Mouse (Mus musculus): ENCODE results near the gene Gabrr3. TPM values are rescaled to one million over a fixed set of nuclear protein-coding genes. Genes with fewer than 3 reads are reported as not detected.

The Gabrr3 gene
- polyA plus RNA-seq (2016; fragmentation: Nextera tagmentation; extraction: Ambion mirVana), result not detected in 2 replicates

DNA sequence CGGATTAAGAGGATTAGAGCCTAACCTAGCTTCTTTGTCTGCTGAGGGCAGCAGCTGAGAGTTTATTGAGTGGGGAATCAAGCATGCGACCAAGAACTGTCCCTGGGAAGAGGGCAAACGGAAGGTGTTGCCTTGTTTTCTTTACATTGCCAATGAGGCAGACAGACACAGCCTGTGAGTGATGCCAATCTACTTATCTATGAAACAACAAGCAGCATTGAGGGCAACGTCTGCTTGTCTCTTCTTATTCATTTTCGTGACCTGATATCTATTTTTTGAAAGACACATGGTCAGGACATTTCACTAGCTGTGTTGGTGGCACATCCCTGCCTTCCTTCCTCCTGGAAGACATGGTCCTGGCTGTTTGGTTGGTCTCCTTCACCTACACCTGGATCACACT, at the start of gene Gabrr3:
TSS of gene Gabrr3 (plus strand) at position 301 of the 400 bp plus-strand sequence.
- Histone ChIP-seq H3K4me3 (no peak within 1 kb of the TSS), H3K36me3 (no peaks in the 10 kb centered on the region), H3K9ac (no peak within 1 kb of the TSS), H3K9me3 (replicated peaks) (no peaks in the 10 kb centered on the region), H3K4me1 (no peaks in the 10 kb centered on the region), H3K4me2 (no peak within 1 kb of the TSS), H3K27ac (no peak within 1 kb of the TSS), H3K27me3 (replicated peaks) (no peaks in the 10 kb centered on the region)
- 59% methylated on average over 5 of the region's 5 CpGs for WGBS (ENCODE audit: insufficient replicate concordance)
- ATAC-seq, result no peak

GRCm38 (mm10) chr16:59363893-59364292, 43.2 kb upstream of the Gabrr3 start, which contains the start of gene Olfr209:
Gene Olfr209 (minus strand): TSS chr16:59363993.
- Histone ChIP-seq H3K9me3 (replicated peaks) (no peaks in the 10 kb centered on the region), H3K4me2 (no peak within 1 kb of the TSS), H3K27me3 (replicated peaks) (no peaks in the 10 kb centered on the region), H3K27ac (no peak within 1 kb of the TSS), H3K4me1 (no peaks in the 10 kb centered on the region), H3K9ac (no peak within 1 kb of the TSS), H3K36me3 (no peaks in the 10 kb centered on the region), H3K4me3 (no peak within 1 kb of the TSS)
- WGBS (ENCODE audit: insufficient replicate concordance), result 46% methylated on average over 2 of the region's 2 CpGs
- no peak for ATAC-seq

GRCm38 (mm10) chr16:59393300-59393699, 13.8 kb upstream of the Gabrr3 start:
- H3K27ac ChIP-seq, result no peak overlapping the region
- H3K27me3 ChIP-seq (replicated peaks), result no peaks in the 10 kb centered on the region
- H3K36me3 ChIP-seq, result no peaks in the 10 kb centered on the region
- H3K4me1 ChIP-seq, result no peaks in the 10 kb centered on the region
- no peak overlapping the region for H3K4me2 ChIP-seq
- ATAC-seq, result no peak
- H3K9ac ChIP-seq, result no peak overlapping the region
- 49% methylated on average over 3 of the region's 3 CpGs for WGBS (ENCODE audit: insufficient replicate concordance)
- H3K4me3 ChIP-seq, result no peak overlapping the region
- H3K9me3 ChIP-seq (replicated peaks), result no peaks in the 10 kb centered on the region

DNA sequence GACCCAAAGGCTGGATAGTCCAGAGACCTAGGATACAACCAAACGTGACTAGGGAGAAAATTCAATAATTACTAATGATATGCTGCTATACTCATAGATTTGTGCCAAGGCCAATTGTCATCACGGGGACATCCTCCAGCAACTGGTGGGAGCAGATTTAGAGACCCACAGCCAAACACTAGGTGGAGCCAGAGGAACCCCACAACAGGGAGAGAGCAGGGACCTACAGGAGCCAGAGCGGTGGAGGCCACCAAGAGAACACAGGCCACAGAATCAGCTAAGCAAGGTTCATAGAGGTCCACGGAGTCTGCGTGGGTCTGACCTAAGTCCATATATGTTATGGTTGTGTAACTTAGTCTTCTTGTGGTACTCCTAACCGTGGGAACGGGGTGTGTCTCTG, 6.0 kb upstream of the Gabrr3 start:
- no peaks in the 10 kb centered on the region for H3K4me1 ChIP-seq
- 57% methylated on average over 7 of the region's 7 CpGs for WGBS (ENCODE audit: insufficient replicate concordance)
- no peak overlapping the region for H3K4me3 ChIP-seq
- H3K27me3 ChIP-seq (replicated peaks), result no peaks in the 10 kb centered on the region
- no peaks in the 10 kb centered on the region for H3K9me3 ChIP-seq (replicated peaks)
- H3K9ac ChIP-seq, result no peak overlapping the region
- no peak for ATAC-seq
- no peak overlapping the region for H3K4me2 ChIP-seq
- no peak overlapping the region for H3K27ac ChIP-seq
- H3K36me3 ChIP-seq, result no peaks in the 10 kb centered on the region

DNA sequence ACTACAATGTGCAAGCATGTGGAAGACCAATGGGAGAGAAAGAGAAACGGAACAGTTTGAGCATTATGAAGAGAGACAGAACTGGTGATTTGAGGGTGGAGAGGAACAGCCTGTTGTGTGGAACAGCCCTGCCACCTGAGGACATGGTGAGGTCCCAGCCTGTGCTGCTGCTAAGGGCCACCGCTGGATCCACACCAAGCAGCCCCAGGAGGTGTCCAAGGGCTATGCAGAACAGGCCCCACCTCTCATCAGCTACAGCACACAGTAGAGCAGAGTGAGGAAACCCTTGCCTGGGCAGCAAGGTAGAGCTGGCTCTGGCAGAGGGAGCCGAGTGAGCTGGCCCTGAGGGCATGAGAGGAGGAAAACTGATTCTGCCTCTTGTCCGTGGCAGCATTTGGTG, 5.1 kb upstream of the Gabrr3 start:
- no peaks in the 10 kb centered on the region for H3K36me3 ChIP-seq
- no peaks in the 10 kb centered on the region for H3K9me3 ChIP-seq (replicated peaks)
- no peak for ATAC-seq
- WGBS (ENCODE audit: insufficient replicate concordance), result 65% methylated on average over 4 of the region's 4 CpGs
- no peak overlapping the region for H3K4me3 ChIP-seq
- no peaks in the 10 kb centered on the region for H3K27me3 ChIP-seq (replicated peaks)
- no peak overlapping the region for H3K27ac ChIP-seq
- no peak overlapping the region for H3K4me2 ChIP-seq
- no peak overlapping the region for H3K9ac ChIP-seq
- H3K4me1 ChIP-seq, result no peaks in the 10 kb centered on the region

- H3K9ac ChIP-seq, result no peak overlapping the region
- no peak overlapping the region for H3K4me3 ChIP-seq
- H3K4me1 ChIP-seq, result no peaks in the 10 kb centered on the region
- WGBS (ENCODE audit: insufficient replicate concordance), result 8% methylated on average over 4 of the region's 4 CpGs
- no peak overlapping the region for H3K4me2 ChIP-seq
- no peaks in the 10 kb centered on the region for H3K27me3 ChIP-seq (replicated peaks)
- no peak overlapping the region for H3K27ac ChIP-seq
- no peaks in the 10 kb centered on the region for H3K36me3 ChIP-seq
- H3K9me3 ChIP-seq (replicated peaks), result no peaks in the 10 kb centered on the region
- no peak for ATAC-seq
These were observed 3.4 kb upstream of the Gabrr3 start for GRCm38 (mm10) chr16:59403684-59404083.

- no peak overlapping the region for H3K9ac ChIP-seq
- no peak overlapping the region for H3K4me2 ChIP-seq
- no peaks in the 10 kb centered on the region for H3K27me3 ChIP-seq (replicated peaks)
- no peaks in the 10 kb centered on the region for H3K9me3 ChIP-seq (replicated peaks)
- H3K4me3 ChIP-seq, result no peak overlapping the region
- ATAC-seq, result no peak
- H3K4me1 ChIP-seq, result no peaks in the 10 kb centered on the region
- no peaks in the 10 kb centered on the region for H3K36me3 ChIP-seq
- 53% methylated on average over 9 of the region's 9 CpGs for WGBS (ENCODE audit: insufficient replicate concordance)
- no peak overlapping the region for H3K27ac ChIP-seq
These were observed 2.3 kb upstream of the Gabrr3 start for GRCm38 (mm10) chr16:59404798-59405197.

GRCm38 (mm10) chr16:59409341-59409748, 2.2 kb downstream of the Gabrr3 start:
- ATAC-seq, result no peak
- Histone ChIP-seq H3K9ac (no peak overlapping the region), H3K4me2 (no peak overlapping the region), H3K4me3 (no peak overlapping the region), H3K27me3 (replicated peaks) (no peaks in the 10 kb centered on the region), H3K4me1 (no peaks in the 10 kb centered on the region), H3K27ac (no peak overlapping the region), H3K36me3 (no peaks in the 10 kb centered on the region), H3K9me3 (replicated peaks) (no peaks in the 10 kb centered on the region)
- 78% methylated on average over 15 of the region's 15 CpGs for WGBS (ENCODE audit: insufficient replicate concordance)

GRCm38 (mm10) chr16:59409800-59410199, 2.7 kb downstream of the Gabrr3 start:
- Histone ChIP-seq H3K4me1 (no peaks in the 10 kb centered on the region), H3K4me2 (no peak overlapping the region), H3K27me3 (replicated peaks) (no peaks in the 10 kb centered on the region), H3K36me3 (no peaks in the 10 kb centered on the region), H3K9me3 (replicated peaks) (no peaks in the 10 kb centered on the region), H3K4me3 (no peak overlapping the region), H3K27ac (no peak overlapping the region), H3K9ac (no peak overlapping the region)
- 45% methylated on average over 2 of the region's 2 CpGs for WGBS (ENCODE audit: insufficient replicate concordance)
- no peak for ATAC-seq

- Histone ChIP-seq H3K9me3 (replicated peaks) (no peaks in the 10 kb centered on the region), H3K36me3 (no peaks in the 10 kb centered on the region), H3K27me3 (replicated peaks) (no peaks in the 10 kb centered on the region), H3K9ac (no peak overlapping the region), H3K4me3 (no peak overlapping the region), H3K4me2 (no peak overlapping the region), H3K4me1 (no peaks in the 10 kb centered on the region), H3K27ac (no peak overlapping the region)
- ATAC-seq, result no peak
- 48% methylated on average over 4 of the region's 4 CpGs for WGBS (ENCODE audit: insufficient replicate concordance)
These were observed 6.3 kb downstream of the Gabrr3 start for GRCm38 (mm10) chr16:59413475-59413874.

DNA sequence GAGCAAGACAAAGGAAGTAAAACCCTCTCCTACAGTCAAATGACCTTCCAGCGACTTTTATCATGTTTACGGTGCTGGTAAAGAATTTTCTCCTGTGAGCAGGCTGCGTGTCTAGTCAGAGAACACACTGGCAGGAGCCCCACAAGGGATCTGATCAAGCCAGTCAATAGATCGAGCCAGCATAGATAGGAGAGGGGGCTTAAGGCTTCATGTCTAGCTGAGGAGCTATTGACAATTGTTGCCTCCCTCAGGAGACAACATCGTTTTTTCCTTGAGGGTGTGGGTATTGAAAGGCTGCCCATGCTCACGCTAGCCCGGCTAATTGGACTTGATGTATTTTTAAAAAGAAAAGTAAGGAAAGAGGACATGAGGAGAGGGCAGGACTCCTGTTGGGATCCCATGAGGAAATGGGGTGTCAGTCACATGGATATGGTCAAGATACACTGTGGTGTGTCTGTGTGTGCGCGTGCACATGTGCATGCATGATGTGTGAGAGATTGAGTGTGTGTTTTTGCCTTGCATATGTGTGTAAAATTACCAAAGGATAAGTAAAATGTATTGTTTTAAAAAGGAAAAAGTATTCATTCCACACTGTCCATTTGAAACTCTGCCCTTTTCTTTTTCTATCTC, 13.2 kb downstream of the Gabrr3 start:
- Histone ChIP-seq H3K4me3 (no peak overlapping the region), H3K27me3 (replicated peaks) (no peaks in the 10 kb centered on the region), H3K36me3 (no peaks in the 10 kb centered on the region), H3K9ac (no peak overlapping the region), H3K4me2 (no peak overlapping the region), H3K9me3 (replicated peaks) (no peaks in the 10 kb centered on the region), H3K27ac (no peak overlapping the region), H3K4me1 (no peaks in the 10 kb centered on the region)
- 54% methylated on average over 9 of the region's 9 CpGs for WGBS (ENCODE audit: insufficient replicate concordance)
- ATAC-seq, result no peak

DNA sequence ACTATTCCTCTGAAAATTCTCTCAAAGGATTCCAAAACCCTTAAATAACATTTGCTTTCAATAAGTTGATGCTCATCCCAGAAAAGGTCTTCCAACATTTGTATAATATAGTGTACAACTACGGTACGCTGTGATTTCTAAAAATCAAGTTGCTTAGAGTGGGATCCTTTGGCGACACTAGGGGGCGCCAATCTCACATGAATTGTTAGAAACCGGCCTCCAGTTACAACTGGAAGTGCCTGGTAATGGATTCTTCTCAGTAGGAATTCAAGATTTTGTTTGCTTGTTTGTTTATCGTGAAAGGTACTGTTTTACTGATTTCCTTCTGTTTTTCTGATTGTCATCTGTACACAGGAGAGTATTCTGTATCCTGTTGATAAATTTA, 13.7 kb downstream of the Gabrr3 start:
- Histone ChIP-seq H3K4me2 (no peak overlapping the region), H3K27ac (no peak overlapping the region), H3K36me3 (no peaks in the 10 kb centered on the region), H3K27me3 (replicated peaks) (no peaks in the 10 kb centered on the region), H3K4me3 (no peak overlapping the region), H3K9me3 (replicated peaks) (no peaks in the 10 kb centered on the region), H3K9ac (no peak overlapping the region), H3K4me1 (no peaks in the 10 kb centered on the region)
- 17% methylated on average over 6 of the region's 6 CpGs for WGBS (ENCODE audit: insufficient replicate concordance)
- no peak for ATAC-seq

Measured in liver, embryonic 12.5 days (tissue).